Mouse (Mus musculus) limb, embryonic 11.5 days (tissue): ENCODE results near the gene Chst15. TPM values are rescaled to one million over a fixed set of nuclear protein-coding genes. Genes with fewer than 3 reads are reported as not detected.

Experiments used
- ATAC-seq: fragments of 200-750 bp; cut with Nextera tagmentation; 2 replicates; pipeline ENCODE4 v1.8.0; 2017; ENCODE audit warnings: low read depth; ENCODE audit not compliant: insufficient number of reproducible peaks, low FRiP score, low TSS enrichment
- DNase-seq: peaks from one replicate; pipeline ENCODE4 v3.0.0-alpha.2; 2015; ENCODE audit warnings: low spot score
- H3K27ac ChIP-seq: fragments of 300-500 bp; sonication (generic); replicated peaks from 2 replicates; pipeline ENCODE4 v1.5.1; 2014; ENCODE audit warnings: low read depth, mild to moderate bottlenecking, low read length
- H3K27me3 ChIP-seq: fragments of 300-500 bp; sonication (generic); 2 replicates; pipeline ENCODE4 v1.6.1; 2014; ENCODE audit warnings: mild to moderate bottlenecking, low read length, mixed read lengths; ENCODE audit not compliant: control insufficient read depth, insufficient read depth
- H3K36me3 ChIP-seq: fragments of 300-500 bp; sonication (generic); 2 replicates; pipeline ENCODE4 v1.6.1; 2014; ENCODE audit warnings: mild to moderate bottlenecking, low read length, moderate library complexity, mixed read lengths; ENCODE audit not compliant: control insufficient read depth, insufficient read depth
- H3K4me1 ChIP-seq: fragments of 300-500 bp; sonication (generic); 2 replicates; pipeline ENCODE4 v1.6.1; 2014; ENCODE audit warnings: low read length, mixed read lengths; ENCODE audit not compliant: control insufficient read depth, insufficient read depth
- H3K4me2 ChIP-seq: fragments of 300-500 bp; sonication (generic); 2 replicates; pipeline ENCODE4 v1.6.1; 2014; ENCODE audit warnings: low read depth, mild to moderate bottlenecking, moderate library complexity; ENCODE audit not compliant: severe bottlenecking
- H3K4me3 ChIP-seq: fragments of 300-500 bp; sonication (generic); 2 replicates; pipeline ENCODE4 v1.5.1; 2014; ENCODE audit warnings: low read depth, low read length
- H3K9ac ChIP-seq: fragments of 300-500 bp; sonication (generic); 2 replicates; pipeline ENCODE4 v1.6.1; 2014; ENCODE audit warnings: mild to moderate bottlenecking, low read length
- H3K9me3 ChIP-seq: fragments of 300-500 bp; sonication (generic); 2 replicates; pipeline ENCODE4 v1.6.1; 2016; ENCODE audit warnings: low read length; ENCODE audit not compliant: control insufficient read depth
- WGBS: fragments of 180-500 bp; shearing (Covaris S2); extraction: QIAGEN DNeasy Blood & Tissue Kit; methylation state at CpG from one replicate; pipeline ENCODE4 v1.1.7; 2014; 5-methylcytosine and 5-hydroxymethylcytosine counted together
- polyA plus RNA-seq: library from polyadenylated mRNA; unstranded; fragments of >200 nt; fragmentation: Nextera tagmentation; extraction: Ambion mirVana; gene quantifications from 2 replicates; pipeline ENCODE4 v1.2.1, GENCODE M21; 2014

The Chst15 gene
- 9.7 and 11.0 TPM in 2 replicates for polyA plus RNA-seq

DNA sequence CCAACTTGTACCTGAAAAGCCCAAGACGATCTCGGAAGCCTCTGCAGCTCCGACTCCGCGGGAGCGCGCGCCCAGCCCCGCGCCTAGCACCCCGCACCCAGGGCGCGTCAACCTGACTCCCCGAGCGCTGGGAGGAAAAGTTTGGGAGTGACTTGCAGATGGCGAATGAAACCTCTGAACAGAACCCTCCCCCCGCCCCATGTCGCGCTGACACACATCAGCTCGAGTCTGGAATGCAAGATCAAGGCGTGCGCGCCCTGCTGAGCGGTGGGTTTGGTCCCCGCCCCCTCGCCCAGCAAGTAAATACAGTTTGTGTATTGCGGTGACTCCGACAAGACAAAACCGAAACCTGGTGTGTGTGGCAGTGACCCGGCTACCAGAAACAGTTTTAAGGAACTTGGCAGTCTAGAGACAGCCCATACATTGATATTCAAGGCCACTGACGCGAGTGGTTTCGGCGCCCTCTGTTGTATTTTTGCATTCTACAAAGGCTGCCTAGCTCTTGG, at the start of gene Chst15:
Gene Chst15 (minus strand): TSS at position 193 of the 506 bp plus-strand sequence.
- H3K9me3 ChIP-seq: no peaks in the 10 kb centered on the region
- 0 out of 2 replicates have a peak within 1 kb of the TSS, but pooled peaks have one; percentile 10 for H3K27ac ChIP-seq
- ATAC-seq: peak; percentile 27; the same call in 1 of the 2 replicates
- DNase-seq: no peak
- H3K27me3 ChIP-seq: no peaks in the 10 kb centered on the region
- H3K4me2 ChIP-seq: peak within 1 kb of the TSS; percentile 97
- H3K9ac ChIP-seq: peak within 1 kb of the TSS; percentile 81
- no peaks in the 10 kb centered on the region for H3K36me3 ChIP-seq
- under 1% methylated on average over 34 of the region's 34 CpGs for WGBS
- H3K4me1 ChIP-seq: peaks cover 11% of the 10 kb centered on the region
- peak within 1 kb of the TSS; percentile 78 for H3K4me3 ChIP-seq

DNA sequence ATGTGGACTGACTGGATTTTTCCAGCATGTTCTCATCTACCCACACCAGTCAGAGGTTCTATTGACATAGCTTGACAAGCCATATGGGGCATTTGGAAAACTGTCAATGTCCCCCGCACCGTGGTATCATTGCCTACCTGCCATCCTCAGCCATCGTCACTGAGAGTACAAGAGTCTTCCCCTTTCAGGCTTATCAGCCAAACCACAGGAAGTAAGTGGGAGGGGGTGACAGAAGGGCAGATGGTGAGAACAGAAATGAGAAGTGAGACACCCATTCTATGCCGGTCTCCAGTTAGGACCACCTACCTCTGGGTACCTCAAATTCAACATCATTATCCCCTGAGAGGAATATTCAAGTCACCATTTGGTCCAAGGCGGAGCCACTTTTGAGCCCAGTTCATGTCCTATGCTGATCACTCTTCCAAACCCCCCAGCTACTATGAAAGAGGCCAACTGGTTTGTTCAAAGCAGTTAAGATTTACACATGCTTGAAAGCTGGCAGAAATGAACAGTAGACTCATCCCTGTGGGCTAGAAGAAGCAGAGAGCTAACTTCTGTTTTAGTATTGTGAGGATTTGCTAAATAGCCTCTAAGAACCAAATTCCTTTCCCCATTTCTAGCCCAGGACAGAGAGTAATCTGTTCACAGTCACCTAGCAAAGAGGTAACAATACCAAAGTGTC, 48.8 kb upstream of the Chst15 start:
- H3K9ac ChIP-seq: no peak overlapping the region
- 85% methylated on average over 5 of the region's 5 CpGs for WGBS
- H3K4me2 ChIP-seq: no peak overlapping the region
- H3K27ac ChIP-seq: no peak overlapping the region
- no peaks in the 10 kb centered on the region for H3K36me3 ChIP-seq
- H3K9me3 ChIP-seq: no peaks in the 10 kb centered on the region
- ATAC-seq: no peak
- H3K4me3 ChIP-seq: no peak overlapping the region
- no peaks in the 10 kb centered on the region for H3K27me3 ChIP-seq
- DNase-seq: no peak
- no peaks in the 10 kb centered on the region; the same call in 1 of the 2 replicates for H3K4me1 ChIP-seq

DNA sequence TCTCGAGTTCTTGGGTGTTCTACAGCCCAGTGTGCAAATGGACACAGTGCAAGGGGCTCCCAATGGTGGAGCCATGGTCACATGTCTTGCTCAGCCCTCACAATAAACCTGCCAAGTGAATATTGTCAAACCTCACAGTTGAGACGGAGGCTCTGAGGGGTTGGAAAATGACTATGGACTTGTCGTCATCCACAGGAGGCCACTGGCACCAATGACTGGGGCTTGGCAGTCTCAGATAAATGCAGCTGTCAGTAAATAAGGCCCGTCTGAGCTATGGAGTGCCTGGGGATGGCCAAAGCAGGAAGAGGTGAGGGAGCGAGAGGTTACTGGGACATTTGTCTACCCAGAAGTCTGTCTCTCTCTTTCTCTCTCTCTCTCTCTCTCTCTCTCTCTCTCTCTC, 48.1 kb upstream of the Chst15 start:
- Histone ChIP-seq H3K27ac (no peak overlapping the region), H3K4me2 (no peak overlapping the region), H3K9ac (no peak overlapping the region), H3K27me3 (no peaks in the 10 kb centered on the region), H3K4me3 (no peak overlapping the region), H3K36me3 (no peaks in the 10 kb centered on the region), H3K4me1 (no peaks in the 10 kb centered on the region; the same call in 1 of the 2 replicates), H3K9me3 (no peaks in the 10 kb centered on the region)
- 83% methylated on average over 5 of the region's 5 CpGs for WGBS
- DNase-seq (no peak), ATAC-seq (no peak)

DNA sequence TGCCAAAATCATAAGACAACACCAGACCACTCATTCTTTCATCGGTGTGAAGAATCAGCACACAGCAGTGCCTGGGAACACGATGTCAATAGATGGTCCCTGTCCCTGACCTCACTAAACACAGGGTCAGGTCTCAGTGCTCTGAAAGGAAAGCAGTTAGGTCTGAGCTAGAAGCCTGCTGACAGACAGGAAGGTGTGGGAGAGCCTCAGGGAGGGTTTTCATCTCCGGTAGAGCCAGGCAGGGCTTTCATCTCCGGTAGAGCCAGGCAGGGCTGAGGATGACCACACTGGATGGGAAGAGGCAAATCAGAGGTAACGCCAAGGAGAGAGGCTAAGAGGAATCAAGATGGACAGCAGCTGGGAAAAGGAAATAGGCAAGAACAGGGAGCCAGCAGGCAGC, 47.5 kb upstream of the Chst15 start:
- H3K9ac ChIP-seq: no peak overlapping the region
- H3K36me3 ChIP-seq: no peaks in the 10 kb centered on the region
- H3K27ac ChIP-seq: no peak overlapping the region
- ATAC-seq: no peak
- no peaks in the 10 kb centered on the region; the same call in 1 of the 2 replicates for H3K4me1 ChIP-seq
- H3K4me3 ChIP-seq: no peak overlapping the region
- no peaks in the 10 kb centered on the region for H3K27me3 ChIP-seq
- H3K4me2 ChIP-seq: no peak overlapping the region
- H3K9me3 ChIP-seq: no peaks in the 10 kb centered on the region
- WGBS: 39% methylated on average over 5 of the region's 5 CpGs
- DNase-seq: no peak

DNA sequence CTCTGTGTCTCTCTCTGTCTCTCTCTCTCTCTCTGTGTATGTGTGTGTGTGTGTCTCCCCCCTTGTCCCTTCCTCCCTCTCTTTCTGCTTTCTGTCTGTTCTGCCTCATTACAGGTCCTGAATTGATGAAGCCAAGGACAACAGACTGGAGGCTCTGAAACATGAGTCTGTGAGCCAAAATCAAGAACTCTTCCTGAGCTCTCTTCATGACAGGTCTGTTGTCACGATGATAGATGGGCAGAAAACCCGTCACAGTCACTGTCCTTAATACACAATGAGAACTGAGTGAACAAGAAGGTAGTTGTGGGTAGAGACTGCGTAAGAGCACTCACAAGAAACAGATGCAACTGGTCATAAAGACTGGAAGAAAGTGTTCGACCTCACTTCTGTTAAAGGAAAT, 43.3 kb upstream of the Chst15 start:
- Histone ChIP-seq H3K4me3 (no peak overlapping the region), H3K4me1 (0 out of 2 replicates have a peak, but pooled peaks cover 2% of the 10 kb centered on the region), H3K27ac (no peak overlapping the region), H3K9ac (no peak overlapping the region), H3K36me3 (no peaks in the 10 kb centered on the region), H3K27me3 (no peaks in the 10 kb centered on the region), H3K9me3 (no peaks in the 10 kb centered on the region), H3K4me2 (no peak overlapping the region)
- no peak for DNase-seq
- ATAC-seq: no peak
- WGBS: 71% methylated on average over 4 of the region's 4 CpGs

DNA sequence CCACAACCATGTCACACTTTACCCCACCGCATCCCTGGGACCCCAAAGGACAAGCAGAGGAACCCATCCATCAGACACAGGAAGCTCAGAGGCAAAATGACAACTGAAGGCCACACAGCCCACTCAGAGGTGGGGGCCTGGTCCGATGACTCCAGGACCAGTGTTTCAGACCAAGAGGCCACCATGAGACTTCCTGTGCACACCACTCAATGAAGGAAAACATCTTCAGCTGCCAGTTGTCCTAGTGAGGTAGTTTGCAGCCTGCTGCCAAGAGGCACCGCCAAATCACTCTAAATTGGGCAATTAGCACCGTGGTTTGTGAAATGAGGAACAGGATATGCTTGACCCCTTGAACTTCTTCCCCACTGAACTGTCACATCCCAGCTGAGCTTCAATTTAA, 41.7 kb upstream of the Chst15 start:
- no peak for DNase-seq
- Histone ChIP-seq H3K9me3 (no peaks in the 10 kb centered on the region), H3K4me1 (0 out of 2 replicates have a peak, but pooled peaks cover 2% of the 10 kb centered on the region), H3K4me3 (no peak overlapping the region), H3K27me3 (no peaks in the 10 kb centered on the region), H3K27ac (no peak overlapping the region), H3K4me2 (no peak overlapping the region), H3K36me3 (no peaks in the 10 kb centered on the region), H3K9ac (no peak overlapping the region)
- ATAC-seq: no peak
- WGBS: 44% methylated on average over 4 of the region's 4 CpGs

DNA sequence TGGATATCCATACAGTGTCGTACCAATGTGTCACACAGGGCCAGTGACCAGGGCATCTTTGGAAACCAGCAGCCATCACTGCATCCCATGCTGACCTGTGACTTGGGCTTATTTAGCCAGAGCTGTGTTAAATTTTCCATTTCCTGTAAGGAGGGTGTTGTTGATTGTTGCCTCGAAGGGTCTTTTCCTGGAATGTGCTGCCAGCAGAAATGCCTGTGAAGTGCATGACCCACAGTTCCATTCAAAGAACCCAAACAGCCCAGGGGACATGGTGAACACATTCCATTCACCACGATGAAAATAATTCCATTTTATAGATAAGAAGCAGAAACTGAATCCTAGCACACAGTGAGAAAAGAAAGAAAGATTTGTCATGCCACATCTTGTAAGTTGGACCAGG, 41.2 kb upstream of the Chst15 start:
- H3K27me3 ChIP-seq: no peaks in the 10 kb centered on the region
- 55% methylated on average over 3 of the region's 3 CpGs for WGBS
- no peak overlapping the region for H3K4me2 ChIP-seq
- no peak overlapping the region for H3K27ac ChIP-seq
- H3K4me3 ChIP-seq: no peak overlapping the region
- 0 out of 2 replicates have a peak, but pooled peaks cover 2% of the 10 kb centered on the region for H3K4me1 ChIP-seq
- no peaks in the 10 kb centered on the region for H3K9me3 ChIP-seq
- H3K9ac ChIP-seq: no peak overlapping the region
- no peaks in the 10 kb centered on the region for H3K36me3 ChIP-seq
- ATAC-seq: no peak
- no peak for DNase-seq

DNA sequence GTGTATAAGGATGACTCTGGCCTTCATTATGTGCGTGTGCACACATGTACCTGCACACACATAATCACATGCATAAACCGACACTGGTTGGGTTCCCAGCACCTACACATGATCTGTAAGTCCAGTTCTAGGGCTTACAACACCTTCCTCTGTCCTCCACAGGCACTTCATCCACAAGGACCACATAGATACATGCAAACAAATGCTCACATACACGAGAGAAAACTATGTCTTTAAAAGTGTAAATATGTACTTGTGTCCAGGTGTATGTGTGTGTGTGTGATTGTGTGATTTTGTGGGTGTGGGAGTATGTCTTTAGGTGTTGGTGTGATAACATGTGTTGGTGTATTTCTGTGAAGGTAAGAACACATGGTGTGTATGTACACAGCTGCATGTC, 40.8 kb upstream of the Chst15 start:
- 91% methylated on average over 3 of the region's 3 CpGs for WGBS
- ATAC-seq (no peak), DNase-seq (no peak)

More for the DNA sequence above, 40.8 kb upstream of the Chst15 start:
- H3K36me3 ChIP-seq: no peaks in the 10 kb centered on the region
- no peak overlapping the region for H3K4me3 ChIP-seq
- no peak overlapping the region for H3K4me2 ChIP-seq
- H3K4me1 ChIP-seq: 0 out of 2 replicates have a peak, but pooled peaks cover 2% of the 10 kb centered on the region
- no peak overlapping the region for H3K27ac ChIP-seq
- H3K9ac ChIP-seq: no peak overlapping the region
- H3K27me3 ChIP-seq: no peaks in the 10 kb centered on the region
- no peaks in the 10 kb centered on the region for H3K9me3 ChIP-seq
